Mouse (Mus musculus) lung, adult 2 months (tissue): ENCODE results near the gene Ndufb2.

Experiments used
- CTCF ChIP-seq: fragments of 200-500 bp; IDR thresholded peaks from 2 replicates; pipeline ENCODE4 v1.5.1; 2011; ENCODE audit warnings: mild to moderate bottlenecking, low read length, control low read depth; ENCODE audit not compliant: insufficient read depth
- POLR2A ChIP-seq: fragments of 200-500 bp; IDR thresholded peaks from 2 replicates; pipeline ENCODE4 v1.6.1; 2011; ENCODE audit warnings: low read depth, mild to moderate bottlenecking, control low read depth, low read length, borderline replicate concordance; ENCODE audit errors: extremely low read depth

- TF ChIP-seq POLR2A, result no peak
- no peak for TF ChIP-seq CTCF
Measured at GRCm38 (mm10) chr6:39604565-39604964, 12.2 kb downstream of the Ndufb2 start.
